Mouse (Mus musculus) embryonic fibroblast, embryonic 13.5 days (primary cell): Measurements from ENCODE around the gene 0610040J01Rik. TPM values are rescaled to one million over a fixed set of nuclear protein-coding genes. Genes with fewer than 3 reads are reported as not detected.
"Not testable (repeated sequence)": the region's sequence is repeated elsewhere in the genome, so short reads cannot be mapped to it uniquely, and the experiment has no call there.

Source experiments
- H3K27ac ChIP-seq: 2 replicates; pipeline ENCODE4 v1.5.1; 2012; ENCODE audit warnings: low read length, control low read depth, inconsistent platforms; ENCODE audit not compliant: insufficient read depth
- H3K4me1 ChIP-seq: 2 replicates; pipeline ENCODE4 v1.6.1; 2011; ENCODE audit warnings: low read length; ENCODE audit not compliant: control insufficient read depth, insufficient read depth
- H3K4me3 ChIP-seq: 2 replicates; pipeline ENCODE4 v1.5.1; 2011; ENCODE audit warnings: mild to moderate bottlenecking, control low read depth, low read length; ENCODE audit not compliant: insufficient read depth
- CTCF ChIP-seq: IDR thresholded peaks from 2 replicates; pipeline ENCODE4 v1.5.1; 2011; ENCODE audit warnings: mild to moderate bottlenecking, control low read depth, low read length, moderate library complexity, borderline replicate concordance; ENCODE audit not compliant: insufficient read depth
- POLR2A ChIP-seq: IDR thresholded peaks from 2 replicates; pipeline ENCODE4 v1.6.1; 2011; ENCODE audit warnings: low read depth, mild to moderate bottlenecking, control low read depth, low read length, moderate library complexity
- polyA plus RNA-seq: library from polyadenylated mRNA; stranded (reverse); fragments of >200 nt; gene quantifications from 2 replicates; pipeline ENCODE4 v1.2.4, GENCODE M21; 2011; ENCODE audit warnings: low read depth; ENCODE audit not compliant: missing spikeins, insufficient read length

The 0610040J01Rik gene
- polyA plus RNA-seq, 1 experiment: not detected

GRCm38 (mm10) chr5:63867421-63867820, 55.3 kb downstream of the 0610040J01Rik start:
- no peak for TF ChIP-seq CTCF
- TF ChIP-seq POLR2A: no peak
- no peak overlapping the region for H3K27ac ChIP-seq
- H3K4me3 ChIP-seq: no peak overlapping the region
- H3K4me1 ChIP-seq: no peaks in the 10 kb centered on the region

DNA sequence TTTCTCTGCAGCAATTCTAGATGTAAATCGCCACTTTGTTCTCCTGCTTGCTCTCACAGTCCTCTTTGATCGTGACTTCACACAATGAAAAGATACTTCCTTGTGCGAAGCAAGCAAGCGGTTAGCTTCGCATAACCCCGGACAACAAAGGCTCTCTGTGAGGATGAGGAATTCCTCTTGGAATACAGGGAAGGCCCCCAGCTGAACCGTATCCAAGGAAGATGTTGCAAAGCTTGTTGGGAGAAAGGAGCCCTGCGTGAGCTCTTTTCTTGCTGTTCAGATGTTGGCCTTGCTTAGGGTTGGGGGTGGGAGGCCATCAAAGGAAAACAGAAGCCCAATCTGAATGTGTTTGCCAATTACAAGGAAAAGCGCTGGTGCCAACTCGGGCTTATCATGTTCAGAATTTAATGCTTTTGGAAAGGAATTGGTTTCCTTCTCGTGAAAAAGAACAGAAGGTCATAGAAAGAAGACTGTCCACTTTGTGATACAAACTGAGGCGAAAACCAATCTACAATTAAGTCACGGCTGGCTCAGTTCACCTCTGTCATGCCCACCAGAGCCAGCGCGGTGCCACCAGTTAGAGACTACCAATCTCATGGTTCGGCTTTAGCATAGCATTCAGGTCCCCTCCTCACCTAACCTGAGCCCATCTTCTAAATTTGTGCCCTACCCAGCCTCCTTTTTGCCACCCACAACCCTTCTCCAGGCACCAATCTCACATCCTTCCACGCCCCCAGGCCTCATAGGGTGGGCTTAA, 60.2 kb downstream of the 0610040J01Rik start:
- H3K27ac ChIP-seq: no peak overlapping the region
- no peaks in the 10 kb centered on the region for H3K4me1 ChIP-seq
- TF ChIP-seq POLR2A: no peak
- TF ChIP-seq CTCF: no peak
- H3K4me3 ChIP-seq: no peak overlapping the region

- H3K4me1 ChIP-seq: no peaks in the 10 kb centered on the region
- no peak overlapping the region for H3K27ac ChIP-seq
- no peak overlapping the region for H3K4me3 ChIP-seq
- TF ChIP-seq CTCF (no peak), POLR2A (no peak)
These were observed 62.7 kb downstream of the 0610040J01Rik start for GRCm38 (mm10) chr5:63874880-63875279.

GRCm38 (mm10) chr5:63876081-63876480, 63.9 kb downstream of the 0610040J01Rik start:
- Histone ChIP-seq H3K4me3 (no peak overlapping the region), H3K27ac (no peak overlapping the region), H3K4me1 (no peaks in the 10 kb centered on the region)
- TF ChIP-seq POLR2A (no peak), CTCF (no peak)

DNA sequence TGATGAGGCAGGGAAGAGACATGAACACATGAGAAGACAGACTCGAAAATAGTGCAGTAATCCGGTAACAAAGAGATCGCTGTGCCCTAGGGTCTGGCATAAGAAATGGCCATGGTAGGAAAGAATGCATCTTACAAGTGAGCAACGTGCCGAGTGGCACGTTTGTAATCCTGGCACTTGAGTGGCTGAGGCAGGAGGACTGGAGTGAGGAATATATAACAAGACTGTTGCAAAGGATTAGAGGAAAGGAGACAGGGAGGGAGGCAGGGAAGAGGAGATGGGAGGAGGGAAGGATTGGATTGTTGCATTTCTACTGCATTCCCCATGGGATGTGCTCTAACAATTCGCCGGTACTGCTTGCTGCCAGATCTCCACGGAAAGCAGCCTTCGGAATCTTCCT, 66.9 kb downstream of the 0610040J01Rik start:
- TF ChIP-seq CTCF (no peak), POLR2A (no peak)
- Histone ChIP-seq H3K27ac (no peak overlapping the region), H3K4me3 (no peak overlapping the region), H3K4me1 (no peaks in the 10 kb centered on the region)

DNA sequence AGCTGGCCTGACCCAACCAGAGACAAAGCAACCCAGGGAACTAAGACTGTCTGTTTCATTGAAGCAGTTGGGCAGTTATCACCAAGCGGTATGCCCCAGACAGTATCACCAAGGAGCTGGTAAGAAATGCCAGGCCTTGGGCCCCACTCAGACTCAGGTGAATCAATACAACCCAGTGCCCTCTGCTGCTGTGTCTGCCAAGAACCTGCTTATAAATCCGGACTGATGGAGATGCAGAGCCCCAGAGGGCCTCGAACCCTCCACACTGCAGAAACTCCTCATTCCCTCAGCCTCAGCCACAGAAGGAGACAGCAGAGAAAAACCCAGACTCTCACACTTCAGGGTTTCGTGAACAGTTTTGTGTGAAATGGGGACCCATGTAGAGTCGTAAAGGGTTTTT, 74.1 kb downstream of the 0610040J01Rik start:
- Histone ChIP-seq H3K4me1 (no peaks in the 10 kb centered on the region), H3K27ac (no peak overlapping the region), H3K4me3 (no peak overlapping the region)
- no peak for TF ChIP-seq CTCF

GRCm38 (mm10) chr5:63886709-63887108, 74.5 kb downstream of the 0610040J01Rik start:
- no peak overlapping the region for H3K27ac ChIP-seq
- no peak overlapping the region for H3K4me3 ChIP-seq
- H3K4me1 ChIP-seq: no peaks in the 10 kb centered on the region
- TF ChIP-seq POLR2A: no peak
- no peak for TF ChIP-seq CTCF

DNA sequence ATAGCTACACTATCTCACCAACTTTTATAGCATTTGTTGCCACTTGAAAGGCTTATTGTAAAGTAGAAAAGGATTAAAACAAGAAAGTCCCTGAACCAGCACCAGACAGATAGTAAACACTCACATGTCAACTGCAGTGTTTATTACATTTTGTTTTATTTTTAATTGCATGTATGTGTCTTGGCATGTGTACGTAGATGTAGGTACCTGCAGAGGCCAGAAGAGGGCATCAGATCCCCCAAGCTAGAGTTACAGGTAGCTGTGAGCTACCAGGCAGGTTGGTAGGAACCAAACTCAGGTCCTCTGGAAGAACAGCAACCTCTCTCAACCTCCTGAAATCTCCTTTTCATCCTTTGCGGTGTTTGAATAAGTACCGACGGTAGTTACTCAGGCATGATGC, 74.9 kb downstream of the 0610040J01Rik start:
- Histone ChIP-seq H3K27ac (no peak overlapping the region), H3K4me1 (no peaks in the 10 kb centered on the region), H3K4me3 (no peak overlapping the region)
- no peak for TF ChIP-seq CTCF
- TF ChIP-seq POLR2A: no peak

GRCm38 (mm10) chr5:63891241-63891640, 79.1 kb downstream of the 0610040J01Rik start:
- no peak for TF ChIP-seq CTCF
- Histone ChIP-seq H3K4me1 (no peaks in the 10 kb centered on the region), H3K27ac (no peak overlapping the region), H3K4me3 (no peak overlapping the region)

GRCm38 (mm10) chr5:63891912-63892311, 79.7 kb downstream of the 0610040J01Rik start:
- TF ChIP-seq CTCF (no peak), POLR2A (no peak)

DNA sequence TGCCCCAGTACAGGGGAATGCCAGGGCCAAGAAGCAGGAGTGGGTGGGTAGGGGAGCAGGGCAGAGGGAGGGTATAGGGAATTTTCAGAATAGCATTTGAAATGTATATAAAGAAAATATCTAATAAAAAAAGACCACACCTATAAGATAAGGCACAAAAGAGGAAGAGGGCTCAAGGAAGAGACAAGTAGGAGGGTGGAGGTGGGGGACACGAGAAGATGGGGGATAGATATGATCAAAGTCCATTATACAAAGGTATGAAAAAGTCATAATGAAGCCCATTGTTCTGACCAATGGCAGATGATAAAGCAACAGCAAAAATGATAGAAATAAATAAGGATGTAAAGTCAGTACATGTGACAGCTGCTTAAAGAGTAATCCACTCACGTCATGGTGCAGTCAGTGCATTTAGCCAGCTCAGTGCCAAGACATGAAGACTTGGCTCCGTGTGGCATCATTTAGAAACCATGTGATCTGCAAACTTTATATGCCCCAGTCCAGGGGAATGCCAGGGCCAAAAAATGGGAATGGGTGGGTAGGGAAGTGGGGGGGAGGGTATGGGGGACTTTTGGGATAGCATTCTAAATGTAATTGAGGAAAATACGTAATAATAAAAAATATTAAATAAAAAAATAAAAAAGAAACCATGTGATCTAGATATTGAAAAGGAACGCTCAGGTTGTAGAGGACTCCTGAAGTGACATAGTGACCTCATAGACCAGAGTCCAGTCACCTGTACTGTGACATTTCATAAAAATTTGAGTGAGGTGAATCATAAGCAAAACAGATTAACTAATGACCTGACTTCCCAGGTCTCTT, 85.0 kb downstream of the 0610040J01Rik start:
- H3K27ac ChIP-seq, H3K4me3 ChIP-seq, H3K4me1 ChIP-seq: not testable (repeated sequence)

More at GRCm38 (mm10) chr5:63891912-63892311, 79.7 kb downstream of the 0610040J01Rik start:
- Histone ChIP-seq H3K4me3 (no peak overlapping the region), H3K4me1 (no peaks in the 10 kb centered on the region), H3K27ac (no peak overlapping the region)
